ENCODE assay signal across 21 mouse cellular contexts in genomic region chr5:122935810-122936209, GRCm38 (mm10). TPM values are rescaled to one million over a fixed set of nuclear protein-coding genes. Genes with fewer than 3 reads are reported as not detected.
DNase-seq lines count a peak whose midpoint lies in the region; ATAC-seq and TF ChIP-seq lines count a peak whose summit lies in the region.
"Had no signal": no experiment of that assay in that cellular context is flagged by ENCODE, and none has a peak within 500 bp of the region (broad histone marks: within the 10 kb centered on the region; RNA-seq: fewer than 3 reads in every experiment).

No protein-coding gene starts in this region.

- no peak for ATAC-seq in liver, embryonic 11.5 days (replicated peaks; ENCODE audit: low FRiP score)
- ATAC-seq: forebrain, embryonic 16.5 days; midbrain, embryonic 13.5 days; Patski had no signal

- no peak overlapping the region for H3K4me2 ChIP-seq in liver, embryonic 11.5 days
- H3K4me2 ChIP-seq: heart, embryonic 15.5 days; hindbrain, embryonic 14.5 days; limb, embryonic 13.5 days; midbrain, embryonic 13.5 days had no signal

- H3K79me2 ChIP-seq in heart, adult 2 months (replicated peaks; ENCODE audit: control insufficient read depth, insufficient read depth, low read length): no peaks in the 10 kb centered on the region
- H3K79me2 ChIP-seq in liver, adult 2 months (ENCODE audit: control insufficient read depth, insufficient read depth, low read length): no peaks in the 10 kb centered on the region

- no peaks in the 10 kb centered on the region for H3K27me3 ChIP-seq in heart, adult 2 months (ENCODE audit: control insufficient read depth, insufficient read depth, low read length)
- no peaks in the 10 kb centered on the region for H3K27me3 ChIP-seq in liver, adult 2 months (ENCODE audit: control insufficient read depth, insufficient read depth, low read length)
- no peaks in the 10 kb centered on the region for H3K27me3 ChIP-seq in liver, embryonic 11.5 days (replicated peaks; ENCODE audit: control insufficient read depth, insufficient read depth, low read length)
- H3K27me3 ChIP-seq: heart, embryonic 15.5 days; limb, embryonic 13.5 days; midbrain, embryonic 13.5 days; Patski had no signal

- intact Hi-C loops in heart, adult 2 months (cut with DNase I): no loop called here
- intact Hi-C loops in heart, postnatal 10 days (cut with DNase I): no loop called here

- 0 out of 2 replicates have a peak, but pooled peaks have one; percentile 8 for TF ChIP-seq CTCF in heart, adult 2 months (IDR thresholded peaks at IDR 0.05)
- 0 out of 2 replicates have a peak, but pooled peaks have one; percentile 28 for TF ChIP-seq CTCF in liver, adult 2 months (IDR thresholded peaks at IDR 0.05; ENCODE audit: low read depth, low read length)

- H3K36me3 ChIP-seq in heart, adult 2 months (ENCODE audit: control insufficient read depth, insufficient read depth, low read length): no peaks in the 10 kb centered on the region
- peaks cover 2% of the 10 kb centered on the region; the same call in 1 of the 2 replicates for H3K36me3 ChIP-seq in liver, adult 2 months (ENCODE audit: control insufficient read depth, insufficient read depth, low read length)
- no peaks in the 10 kb centered on the region for H3K36me3 ChIP-seq in liver, embryonic 11.5 days (ENCODE audit: control insufficient read depth, insufficient read depth, low read length)

- no peak for DNase-seq in heart, adult 2 months
- DNase-seq in heart, postnatal 10 days: no peak
- DNase-seq in liver, adult 2 months (ENCODE audit: extremely low read depth, low read depth, low spot score): no peak
- no peak for DNase-seq in liver, embryonic 11.5 days (ENCODE audit: low spot score)
- DNase-seq in B cell, adult 2 months: peak; percentile 20 to 27
- peak; percentile 59 for DNase-seq in R1 (ENCODE audit: low read depth, low spot score)
- DNase-seq in layer of hippocampus, postnatal 25 days (ENCODE audit: extremely low spot score in 1 of 2, low spot score in 1 of 2): no peak
- DNase-seq: cerebellum, postnatal 36 days; gastrocnemius, postnatal 25 days; kidney, adult 9 months; right cerebral cortex, adult 18-20 months; thymus, postnatal 25 days had no signal

- no peaks in the 10 kb centered on the region for H3K9me3 ChIP-seq in liver, embryonic 11.5 days (ENCODE audit: control insufficient read depth, low read length)
- H3K9me3 ChIP-seq: embryonic facial prominence, embryonic 10.5 days; heart, embryonic 15.5 days; limb, embryonic 13.5 days; midbrain, embryonic 13.5 days had no signal

- WGBS in heart, adult 2 months: 90% methylated on average over 4 of the region's 4 CpGs
- WGBS in liver, adult 2 months: 93% methylated on average over 4 of the region's 4 CpGs
- WGBS in liver, embryonic 11.5 days: 89% methylated on average over 4 of the region's 4 CpGs

- H3K4me1 ChIP-seq in heart, adult 2 months (ENCODE audit: control insufficient read depth, insufficient read depth, low read length): no peaks in the 10 kb centered on the region
- H3K4me1 ChIP-seq in liver, adult 2 months (ENCODE audit: control insufficient read depth, insufficient read depth, low read length): peaks cover 18% of the 10 kb centered on the region
- 0 out of 2 replicates have a peak, but pooled peaks cover 3% of the 10 kb centered on the region for H3K4me1 ChIP-seq in liver, embryonic 11.5 days (replicated peaks; ENCODE audit: control insufficient read depth, insufficient read depth, low read length)

- TF ChIP-seq POLR2A in heart, adult 2 months (IDR thresholded peaks at IDR 0.05; ENCODE audit: insufficient read depth, low read depth, low read length): no peak
- TF ChIP-seq POLR2A in liver, adult 2 months (IDR thresholded peaks at IDR 0.05; ENCODE audit: extremely low read depth, insufficient read depth, low read length): no peak

- TF ChIP-seq EP300 in heart, adult 2 months (IDR thresholded peaks at IDR 0.05; ENCODE audit: insufficient read depth, low read depth, low read length): no peak

- H3K4me3 ChIP-seq in heart, adult 2 months: no peak overlapping the region
- no peak overlapping the region for H3K4me3 ChIP-seq in liver, adult 2 months (ENCODE audit: insufficient read depth, low read depth, low read length)
- H3K4me3 ChIP-seq in liver, embryonic 11.5 days (ENCODE audit: low read depth, low read length): no peak overlapping the region
- H3K4me3 ChIP-seq: embryonic facial prominence, embryonic 10.5 days; erythroblast, embryonic 14.5 days; heart, embryonic 15.5 days; limb, embryonic 13.5 days; midbrain, embryonic 13.5 days had no signal

- H3K9ac ChIP-seq in heart, adult 2 months (ENCODE audit: low read depth, low read length): no peak overlapping the region
- H3K9ac ChIP-seq in liver, adult 2 months (ENCODE audit: low read depth, low read length): no peak overlapping the region
- no peak overlapping the region for H3K9ac ChIP-seq in liver, embryonic 11.5 days (ENCODE audit: low read depth, low read length)
- H3K9ac ChIP-seq: heart, embryonic 15.5 days; hindbrain, embryonic 14.5 days; limb, embryonic 13.5 days; midbrain, embryonic 13.5 days had no signal

- H3K27ac ChIP-seq in heart, adult 2 months: no peak overlapping the region
- no peak overlapping the region for H3K27ac ChIP-seq in liver, adult 2 months (replicated peaks; ENCODE audit: insufficient read depth, low read depth, low read length)
- no peak overlapping the region for H3K27ac ChIP-seq in liver, embryonic 11.5 days (ENCODE audit: low read depth, low read length)
- H3K27ac ChIP-seq: embryonic facial prominence, embryonic 10.5 days; heart, embryonic 15.5 days; hindbrain, embryonic 14.5 days; macrophage; midbrain, embryonic 13.5 days had no signal

RNA-seq across cellular contexts. Expression of gene Kdm2b, which starts 53.8 kb away (rescaled TPM):
- total RNA-seq in heart, adult 2 months (2021): 10 to 100 TPM; 12.5 to 14.6 TPM
- 8.2 and 14.4 TPM in 2 replicates for polyA plus RNA-seq in heart, adult 2 months (2012; rRNA removed)
- total RNA-seq in heart, postnatal 10 days (2021): 10 to 100 TPM; 23.1 to 23.3 TPM
- total RNA-seq in liver, adult 2 months (2014; rRNA removed): 3.0 and 4.9 TPM in 2 replicates
- polyA plus RNA-seq in liver, adult 2 months (2012; rRNA removed): 5.5 and 7.1 TPM in 2 replicates
- 46.8 and 48.8 TPM in 2 replicates for polyA plus RNA-seq in liver, embryonic 11.5 days (2014; fragmentation: Nextera tagmentation; extraction: Ambion mirVana)
- 10 to 100 TPM; 36.9 to 38.4 TPM for total RNA-seq in layer of hippocampus, postnatal 25 days (2021)

Comparison
In these comparisons a context has a peak if more than half of its experiments do, and no peak if none do; other contexts are left out.
1. DNase-seq: peak in B cell, adult 2 months (2 of 2) and R1 (single experiment); none in heart, adult 2 months (0 of 2), heart, postnatal 10 days (0 of 2), liver, adult 2 months (single experiment), liver, embryonic 11.5 days (single experiment) and layer of hippocampus, postnatal 25 days (0 of 2).